Mouse (Mus musculus): ENCODE measurements at regions not wholly inside any gene's neighbourhood (a gene's known extent, or its start where the extent isn't known, plus 50 kb on each side); places are given as distances from the start of the nearest gene placed in this dataset.

DNA sequence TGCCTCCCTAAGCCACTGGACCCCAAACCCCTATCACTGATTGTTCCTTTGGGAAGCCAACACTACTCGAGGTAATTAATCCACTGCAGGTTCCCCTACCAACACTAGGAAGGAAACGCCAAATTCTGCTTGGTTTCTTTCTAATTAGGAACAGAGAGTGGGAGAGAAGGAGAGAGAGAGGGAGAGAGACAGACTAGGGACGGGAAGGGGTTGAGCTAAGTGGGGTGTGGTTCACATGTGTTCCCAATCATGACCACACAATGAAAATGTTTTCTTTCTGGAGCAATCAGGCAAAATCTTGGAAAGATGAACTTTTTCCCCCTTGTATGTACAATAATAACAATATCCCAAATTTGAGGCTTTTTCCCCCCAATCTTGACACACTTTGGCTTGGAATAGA, 619.3 kb downstream of the Gm826 start:
- Histone ChIP-seq H3K4me1 (ENCODE audit: control insufficient read depth, insufficient read depth, insufficient read length) (no peaks in the 10 kb centered on the region), H3K4me3 (ENCODE audit: extremely low read depth, insufficient read depth, insufficient read length) (no peak overlapping the region), H3K27me3 (ENCODE audit: control insufficient read depth, insufficient read depth, low read length) (no peaks in the 10 kb centered on the region; the same call in 1 of the 2 replicates), H3K27ac (ENCODE audit: insufficient read depth, low read length) (no peak overlapping the region), H3K36me3 (ENCODE audit: control insufficient read depth, insufficient read depth, low read length) (no peaks in the 10 kb centered on the region)
- 68% methylated on average over 3 of the region's 3 CpGs for WGBS
- TF ChIP-seq POLR2A (IDR thresholded peaks at IDR 0.05; ENCODE audit: low read depth, low read length) (no peak), CTCF (IDR thresholded peaks at IDR 0.05; ENCODE audit: extremely low read depth, insufficient read depth, insufficient read length, insufficient replicate concordance) (no peak)
- DNase-seq (ENCODE audit: low read depth in 1 of 2, low spot score in 2 of 2) = no peak

GRCm38 (mm10) chr2:159718738-159719137, 615.2 kb downstream of the Gm826 start:
- H3K4me3 ChIP-seq (ENCODE audit: extremely low read depth, insufficient read depth, insufficient read length) = no peak overlapping the region
- H3K27me3 ChIP-seq (ENCODE audit: control insufficient read depth, insufficient read depth, low read length) = no peaks in the 10 kb centered on the region; the same call in 1 of the 2 replicates
- H3K36me3 ChIP-seq (ENCODE audit: control insufficient read depth, insufficient read depth, low read length) = no peaks in the 10 kb centered on the region
- no peak overlapping the region for H3K27ac ChIP-seq (ENCODE audit: insufficient read depth, low read length)
- TF ChIP-seq POLR2A (IDR thresholded peaks at IDR 0.05; ENCODE audit: low read depth, low read length) (no peak), CTCF (IDR thresholded peaks at IDR 0.05; ENCODE audit: extremely low read depth, insufficient read depth, insufficient read length, insufficient replicate concordance) (no peak)
- no peak for DNase-seq (ENCODE audit: low read depth in 1 of 2, low spot score in 2 of 2)
- no peaks in the 10 kb centered on the region for H3K4me1 ChIP-seq (ENCODE audit: control insufficient read depth, insufficient read depth, insufficient read length)
- 46% methylated on average over 2 of the region's 2 CpGs for WGBS

- Histone ChIP-seq H3K36me3 (ENCODE audit: control insufficient read depth, insufficient read depth, low read length) (no peaks in the 10 kb centered on the region), H3K4me3 (ENCODE audit: extremely low read depth, insufficient read depth, insufficient read length) (no peak overlapping the region), H3K27me3 (ENCODE audit: control insufficient read depth, insufficient read depth, low read length) (no peaks in the 10 kb centered on the region), H3K4me1 (ENCODE audit: control insufficient read depth, insufficient read depth, insufficient read length) (no peaks in the 10 kb centered on the region), H3K27ac (ENCODE audit: insufficient read depth, low read length) (no peak overlapping the region)
- TF ChIP-seq POLR2A (IDR thresholded peaks at IDR 0.05; ENCODE audit: low read depth, low read length) (no peak), CTCF (IDR thresholded peaks at IDR 0.05; ENCODE audit: extremely low read depth, insufficient read depth, insufficient read length, insufficient replicate concordance) (no peak)
- WGBS = 65% methylated on average over 7 of the region's 7 CpGs
- DNase-seq (ENCODE audit: low read depth in 1 of 2, low spot score in 2 of 2) = no peak
These were observed 608.5 kb downstream of the Gm826 start for GRCm38 (mm10) chr2:159725158-159726076.

DNA sequence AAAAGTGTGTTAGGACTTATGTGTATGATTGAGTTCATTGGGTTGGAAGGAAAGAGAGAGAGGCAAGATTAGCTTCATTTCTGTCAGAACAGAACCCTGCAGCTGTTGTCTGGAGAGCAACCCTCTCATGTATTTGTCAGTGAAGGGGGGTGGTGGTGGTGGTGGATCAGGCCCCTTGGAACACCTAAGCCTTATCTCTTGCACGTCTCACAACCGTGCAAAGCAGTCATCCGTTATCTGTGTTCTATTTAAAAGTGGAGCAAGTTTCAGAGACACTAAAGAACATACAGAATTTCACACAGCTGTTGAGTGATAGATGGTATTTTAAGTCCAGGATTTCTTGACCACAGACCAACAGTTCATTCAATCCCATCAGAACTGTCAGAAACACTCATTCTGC, 604.7 kb downstream of the Gm826 start:
- DNase-seq (ENCODE audit: low read depth in 1 of 2, low spot score in 2 of 2) = no peak
- no peak overlapping the region for H3K27ac ChIP-seq (ENCODE audit: insufficient read depth, low read length)
- H3K27me3 ChIP-seq (ENCODE audit: control insufficient read depth, insufficient read depth, low read length) = no peaks in the 10 kb centered on the region
- H3K4me1 ChIP-seq (ENCODE audit: control insufficient read depth, insufficient read depth, insufficient read length) = no peaks in the 10 kb centered on the region
- TF ChIP-seq CTCF (IDR thresholded peaks at IDR 0.05; ENCODE audit: extremely low read depth, insufficient read depth, insufficient read length, insufficient replicate concordance) (no peak), POLR2A (IDR thresholded peaks at IDR 0.05; ENCODE audit: low read depth, low read length) (no peak)
- H3K36me3 ChIP-seq (ENCODE audit: control insufficient read depth, insufficient read depth, low read length) = no peaks in the 10 kb centered on the region
- WGBS = 86% methylated on average over 3 of the region's 3 CpGs
- H3K4me3 ChIP-seq (ENCODE audit: extremely low read depth, insufficient read depth, insufficient read length) = no peak overlapping the region

DNA sequence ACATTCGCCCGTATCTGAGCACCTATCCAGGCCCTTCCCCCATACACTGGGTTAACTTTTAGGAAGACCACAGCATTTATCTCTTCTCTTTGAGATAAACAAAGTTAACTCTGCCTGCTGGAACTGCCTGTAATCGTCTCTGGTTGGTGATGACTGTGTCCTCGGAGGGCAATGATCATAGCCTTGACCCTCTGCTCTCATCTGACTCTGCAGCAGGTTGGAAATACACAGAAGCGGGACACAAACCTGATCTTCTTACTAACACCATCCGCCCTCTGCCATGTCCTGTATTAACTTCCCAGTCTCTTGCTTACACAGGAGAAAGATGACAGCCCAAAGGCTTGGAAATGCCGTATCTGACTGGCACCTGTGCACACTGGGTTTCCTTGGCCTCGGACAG, 603.7 kb downstream of the Gm826 start:
- WGBS = 73% methylated on average over 8 of the region's 8 CpGs
- TF ChIP-seq CTCF (IDR thresholded peaks at IDR 0.05; ENCODE audit: extremely low read depth, insufficient read depth, insufficient read length, insufficient replicate concordance) (no peak), POLR2A (IDR thresholded peaks at IDR 0.05; ENCODE audit: low read depth, low read length) (no peak)
- DNase-seq (ENCODE audit: low read depth in 1 of 2, low spot score in 2 of 2) = no peak
- no peak overlapping the region for H3K27ac ChIP-seq (ENCODE audit: insufficient read depth, low read length)
- H3K4me3 ChIP-seq (ENCODE audit: extremely low read depth, insufficient read depth, insufficient read length) = no peak overlapping the region
- H3K27me3 ChIP-seq (ENCODE audit: control insufficient read depth, insufficient read depth, low read length) = no peaks in the 10 kb centered on the region
- H3K4me1 ChIP-seq (ENCODE audit: control insufficient read depth, insufficient read depth, insufficient read length) = no peaks in the 10 kb centered on the region
- no peaks in the 10 kb centered on the region for H3K36me3 ChIP-seq (ENCODE audit: control insufficient read depth, insufficient read depth, low read length)

DNA sequence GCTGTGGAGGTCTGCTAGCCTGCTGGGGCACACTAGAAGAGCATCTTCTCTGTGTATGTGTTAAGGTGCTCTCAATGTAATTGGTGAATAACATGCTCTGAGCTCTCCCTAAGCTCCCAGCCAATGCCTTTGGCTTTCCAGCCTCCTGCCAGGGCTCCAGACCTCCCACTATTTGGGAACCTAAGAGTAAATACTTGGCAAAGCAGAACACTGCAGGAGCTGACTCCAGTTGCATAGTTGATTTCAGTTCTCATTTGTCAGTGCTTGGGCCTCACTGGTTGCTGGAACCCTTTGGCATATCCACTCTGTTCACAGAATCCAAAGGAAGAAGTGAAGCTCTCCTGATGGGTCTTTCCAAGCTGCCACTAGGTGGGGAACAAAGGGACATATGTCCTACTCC, 602.7 kb downstream of the Gm826 start:
- DNase-seq (ENCODE audit: low read depth in 1 of 2, low spot score in 2 of 2) = no peak
- no peaks in the 10 kb centered on the region for H3K27me3 ChIP-seq (ENCODE audit: control insufficient read depth, insufficient read depth, low read length)
- no peaks in the 10 kb centered on the region for H3K36me3 ChIP-seq (ENCODE audit: control insufficient read depth, insufficient read depth, low read length)
- TF ChIP-seq CTCF (IDR thresholded peaks at IDR 0.05; ENCODE audit: extremely low read depth, insufficient read depth, insufficient read length, insufficient replicate concordance) (no peak), POLR2A (IDR thresholded peaks at IDR 0.05; ENCODE audit: low read depth, low read length) (no peak)
- no peaks in the 10 kb centered on the region for H3K4me1 ChIP-seq (ENCODE audit: control insufficient read depth, insufficient read depth, insufficient read length)
- H3K27ac ChIP-seq (ENCODE audit: insufficient read depth, low read length) = no peak overlapping the region
- H3K4me3 ChIP-seq (ENCODE audit: extremely low read depth, insufficient read depth, insufficient read length) = no peak overlapping the region

GRCm38 (mm10) chr2:159732413-159732812, 601.5 kb downstream of the Gm826 start:
- no peak for TF ChIP-seq CTCF (IDR thresholded peaks at IDR 0.05; ENCODE audit: extremely low read depth, insufficient read depth, insufficient read length, insufficient replicate concordance)
- TF ChIP-seq POLR2A (IDR thresholded peaks at IDR 0.05; ENCODE audit: low read depth, low read length) = no peak
- Histone ChIP-seq H3K36me3 (ENCODE audit: control insufficient read depth, insufficient read depth, low read length) (no peaks in the 10 kb centered on the region), H3K4me3 (ENCODE audit: extremely low read depth, insufficient read depth, insufficient read length) (no peak overlapping the region), H3K4me1 (ENCODE audit: control insufficient read depth, insufficient read depth, insufficient read length) (no peaks in the 10 kb centered on the region), H3K27ac (ENCODE audit: insufficient read depth, low read length) (peak overlapping the region; percentile 32), H3K27me3 (ENCODE audit: control insufficient read depth, insufficient read depth, low read length) (no peaks in the 10 kb centered on the region)
- WGBS = 28% methylated on average over 3 of the region's 3 CpGs
- no peak for DNase-seq (ENCODE audit: low read depth in 1 of 2, low spot score in 2 of 2)
